Mouse (Mus musculus): ENCODE data around the gene Tarbp1.
"Not testable (repeated sequence)": the region's sequence is repeated elsewhere in the genome, so short reads cannot be mapped to it uniquely, and the experiment has no call there.

GRCm38 (mm10) chr8:126476151-126476855 lies 1.4 kb upstream of the Tarbp1 start:
- not testable (repeated sequence) for TF ChIP-seq CHD2 (IDR thresholded peaks at IDR 0.05; ENCODE audit: low read depth, low read length); ZNF384 (IDR thresholded peaks at IDR 0.05; ENCODE audit: low read depth, low read length); ZC3H11A (IDR thresholded peaks at IDR 0.05; ENCODE audit: borderline replicate concordance, low read depth, low read length); MAFK (IDR thresholded peaks at IDR 0.05; ENCODE audit: insufficient read depth, low read depth, low read length); HCFC1 (IDR thresholded peaks at IDR 0.05; ENCODE audit: borderline replicate concordance, insufficient read depth, low read length)
